Mouse (Mus musculus): ENCODE measurements around the gene Prtg.

Prtg gene

DNA sequence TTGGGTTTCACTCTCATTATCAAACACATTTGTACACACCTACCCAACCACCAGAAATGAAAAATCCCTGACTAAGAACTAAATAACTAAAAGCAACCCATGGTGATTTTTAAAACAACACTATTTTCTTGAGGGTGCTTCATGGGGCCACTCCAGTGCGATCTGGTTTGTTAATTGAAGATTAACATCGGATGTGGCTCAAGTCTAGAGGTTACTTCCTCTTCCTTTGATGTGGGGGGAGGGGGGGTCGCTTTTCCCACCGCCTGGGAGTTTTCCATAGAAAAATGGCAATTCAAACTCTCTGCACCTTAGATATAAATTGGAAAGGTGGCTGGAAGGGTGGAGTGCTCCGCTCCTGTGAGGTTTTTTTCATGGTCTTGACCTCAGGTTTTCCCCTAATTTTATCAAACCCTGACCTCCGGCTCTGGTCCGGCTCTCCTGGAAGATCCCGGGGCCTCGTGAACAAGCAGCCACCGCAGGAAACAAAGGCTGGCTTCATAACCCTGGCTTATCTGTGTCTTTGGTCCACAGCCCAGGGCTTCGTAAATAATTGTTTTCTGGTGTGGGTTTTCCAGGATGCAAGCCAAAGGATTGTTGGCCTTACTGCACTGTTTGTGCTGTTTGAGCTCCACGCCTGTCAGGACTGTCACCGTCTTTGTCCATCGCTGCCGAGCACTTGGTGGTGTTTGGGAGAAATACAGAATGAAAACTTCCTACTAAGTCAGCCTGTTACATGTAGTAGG lies 74.5 kb downstream of the Prtg start:
- in situ Hi-C loops (cut with MboI; ENCODE audit: low pct_unique_long_range_greater_than_20kb in 1 of 2, low sequenced_read_pairs in 2 of 2, unreplicated experiment in 1 of 2) = loop anchor here in 1 of 2 experiments (10.0 kb wide), 1 partner anchor 116 kb away; no protein-coding TSS in a partner anchor

DNA sequence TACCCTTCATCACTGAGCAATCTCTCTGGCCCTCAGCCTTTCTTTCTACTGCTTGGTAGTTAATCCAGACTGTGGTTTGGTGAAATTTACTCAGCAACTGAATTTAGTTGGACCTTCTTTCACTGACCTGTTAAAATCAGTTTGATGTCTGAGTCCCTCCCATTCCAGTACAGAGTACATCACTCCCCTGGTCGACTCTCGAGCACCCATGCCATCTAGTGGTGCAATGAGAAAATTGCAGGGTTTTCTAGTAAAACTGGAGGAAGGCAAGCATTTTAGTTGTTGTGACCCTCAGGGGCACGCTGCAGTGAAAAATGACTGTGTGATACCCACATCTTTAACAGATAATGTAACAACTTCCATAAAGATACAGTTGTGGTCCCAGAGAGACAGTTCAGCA lies 77.3 kb downstream of the Prtg start:
- in situ Hi-C loops (cut with MboI; ENCODE audit: low pct_unique_long_range_greater_than_20kb in 1 of 2, low sequenced_read_pairs in 2 of 2, unreplicated experiment in 1 of 2) = loop anchor here in 1 of 2 experiments (10.0 kb wide), 1 partner anchor 119 kb away; no protein-coding TSS in a partner anchor

DNA sequence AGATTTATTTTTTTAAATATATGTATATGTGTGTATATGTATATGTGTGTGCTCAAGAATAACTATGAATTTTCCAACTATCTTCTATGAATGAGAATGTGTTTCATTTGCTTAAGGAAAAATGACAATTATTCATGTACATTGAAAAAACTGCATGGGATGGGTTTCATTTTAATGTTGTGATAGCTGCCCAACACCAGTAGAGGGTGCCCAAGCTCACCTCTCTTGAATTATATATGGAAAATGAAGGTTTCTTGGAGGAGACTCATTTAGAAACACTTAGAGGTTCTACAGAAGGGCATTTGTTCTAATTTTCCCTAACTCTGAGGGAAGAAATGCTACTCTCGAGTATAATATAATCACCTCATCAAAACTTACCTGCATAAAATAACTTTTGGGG lies 83.1 kb downstream of the Prtg start:
- in situ Hi-C loops (cut with MboI; ENCODE audit: low pct_unique_long_range_greater_than_20kb in 1 of 2, low sequenced_read_pairs in 2 of 2, unreplicated experiment in 1 of 2) = loop anchor here (5.0 to 10.0 kb wide), 3 partner anchors 48 to 125 kb away; no protein-coding TSS in a partner anchor

DNA sequence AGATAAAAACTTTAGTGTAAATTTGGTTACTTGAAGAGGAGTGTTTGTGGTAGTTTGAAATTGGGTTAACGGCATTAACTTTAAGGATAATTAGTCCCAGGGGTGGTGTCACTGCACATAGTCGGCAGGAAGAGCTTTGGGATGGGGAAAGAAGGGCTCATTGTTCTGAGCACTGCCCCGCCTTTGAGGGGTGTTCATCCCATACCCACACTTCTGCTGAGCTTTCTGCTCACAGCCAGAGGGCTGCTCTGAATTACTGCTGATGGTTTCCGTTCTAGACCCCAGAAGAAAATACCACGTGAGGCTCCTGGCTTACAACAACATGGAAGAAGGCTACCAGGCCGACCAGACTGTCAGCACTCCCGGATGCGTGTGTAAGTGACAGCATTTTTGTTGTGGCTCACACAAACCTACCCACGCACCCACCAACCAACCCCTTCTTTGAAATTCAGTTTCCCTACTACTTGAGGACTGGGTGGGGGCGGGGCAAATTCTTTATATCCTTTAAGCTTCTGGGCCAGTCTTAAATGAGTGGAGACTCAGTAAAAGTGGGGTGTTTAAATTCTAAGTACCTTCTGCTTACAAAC lies 83.9 kb downstream of the Prtg start:
- in situ Hi-C loops (cut with MboI; ENCODE audit: low pct_unique_long_range_greater_than_20kb in 1 of 2, low sequenced_read_pairs in 2 of 2, unreplicated experiment in 1 of 2) = loop anchor here (5.0 kb wide), 2 partner anchors 47 to 52 kb away; no protein-coding TSS in a partner anchor

DNA sequence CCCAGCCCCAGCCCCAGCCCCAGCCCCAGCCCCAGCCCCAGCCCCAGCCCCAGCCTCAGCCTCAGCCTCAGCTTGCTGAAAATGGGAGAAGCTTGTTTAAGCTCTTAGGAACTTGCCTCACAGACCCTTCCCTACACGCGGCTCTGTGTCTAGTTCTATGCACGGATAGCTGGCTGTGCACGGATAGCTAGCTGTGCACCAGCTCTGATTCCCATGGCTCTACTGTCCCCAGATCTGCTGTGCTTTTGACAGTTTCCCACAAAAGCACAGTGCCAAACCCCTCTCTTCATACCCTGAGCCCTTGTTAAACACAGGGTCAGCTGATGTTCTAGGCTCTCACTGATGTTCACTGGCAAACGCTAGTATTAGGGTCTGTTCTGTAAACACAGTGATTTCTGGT lies 86.1 kb downstream of the Prtg start:
- in situ Hi-C loops (cut with MboI; ENCODE audit: low pct_unique_long_range_greater_than_20kb in 1 of 2, low sequenced_read_pairs in 2 of 2, unreplicated experiment in 1 of 2) = loop anchor here (5.0 kb wide), 2 partner anchors 45 to 50 kb away; no protein-coding TSS in a partner anchor

DNA sequence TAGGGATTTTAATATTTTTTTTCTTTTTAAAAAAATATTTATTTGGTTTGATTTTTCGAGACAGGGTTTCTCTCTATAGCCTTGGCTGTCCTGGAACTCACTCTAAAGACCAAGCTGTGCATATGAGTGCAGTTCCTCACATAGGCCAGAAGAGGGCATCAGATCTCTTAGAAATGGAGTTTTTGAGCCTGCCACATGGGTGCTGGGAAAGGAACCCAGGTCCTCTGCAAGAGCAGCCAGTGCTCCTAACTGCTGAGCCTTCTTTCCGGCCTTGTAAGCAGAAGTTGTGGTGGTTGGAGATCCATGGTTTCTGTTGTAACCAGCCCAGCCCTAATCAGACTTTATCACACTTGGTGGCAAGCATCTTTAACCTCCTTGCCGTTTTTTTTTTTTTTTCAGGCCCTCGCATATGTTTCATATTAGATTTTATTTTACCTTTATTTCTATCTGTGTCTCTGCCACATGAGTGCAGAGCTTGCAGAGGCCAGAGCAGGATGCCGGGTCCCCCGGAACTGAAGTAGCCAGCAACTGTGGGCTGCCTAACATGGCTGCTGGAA lies 88.2 kb downstream of the Prtg start:
- in situ Hi-C loops (cut with MboI; ENCODE audit: low pct_unique_long_range_greater_than_20kb in 1 of 2, low sequenced_read_pairs in 2 of 2, unreplicated experiment in 1 of 2) = loop anchor here (5.0 kb wide), 2 partner anchors 42 to 47 kb away; no protein-coding TSS in a partner anchor

DNA sequence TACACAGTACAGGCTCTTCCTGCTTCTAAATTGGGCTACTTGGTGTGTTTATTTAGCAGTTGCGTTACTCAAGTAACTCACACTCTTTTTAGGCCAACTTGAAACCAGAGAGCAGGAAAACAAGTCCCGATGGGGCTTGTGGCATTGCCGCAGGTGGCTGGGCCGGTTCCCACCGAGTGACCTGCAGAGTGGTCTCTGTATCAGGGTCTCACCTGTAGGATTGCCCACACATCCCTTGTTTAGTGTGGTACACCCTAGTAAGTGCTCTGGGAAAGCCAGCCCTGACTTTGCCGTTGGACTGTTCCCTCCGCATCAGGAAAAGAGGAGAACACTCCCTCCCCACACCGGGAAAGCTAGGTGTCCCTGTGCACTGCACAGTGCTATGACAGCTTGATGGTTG lies 95.4 kb downstream of the Prtg start:
- in situ Hi-C loops (cut with MboI; ENCODE audit: low pct_unique_long_range_greater_than_20kb in 1 of 2, low sequenced_read_pairs in 2 of 2, unreplicated experiment in 1 of 2) = no loop called here

DNA sequence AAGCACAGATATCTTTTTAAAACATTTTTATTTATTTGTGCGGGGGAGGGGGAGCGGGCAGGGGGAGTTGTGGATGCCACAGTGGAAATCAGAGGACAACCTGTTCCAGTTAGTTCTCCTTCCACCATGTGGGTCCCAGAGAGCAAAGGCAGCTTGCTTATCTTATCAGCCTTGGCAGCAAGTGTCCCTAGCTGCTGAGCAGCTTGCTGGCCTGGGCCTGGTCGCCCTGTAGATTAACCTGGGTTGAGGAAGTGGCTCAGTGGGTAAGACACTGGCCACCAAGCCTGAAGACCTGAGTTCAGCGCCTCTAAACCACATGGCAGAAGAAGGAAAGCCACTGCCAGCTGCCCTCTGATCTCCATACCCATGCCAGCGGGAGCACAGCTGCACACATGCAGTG lies 95.9 kb downstream of the Prtg start:
- in situ Hi-C loops (cut with MboI; ENCODE audit: low pct_unique_long_range_greater_than_20kb in 1 of 2, low sequenced_read_pairs in 2 of 2, unreplicated experiment in 1 of 2) = no loop called here

DNA sequence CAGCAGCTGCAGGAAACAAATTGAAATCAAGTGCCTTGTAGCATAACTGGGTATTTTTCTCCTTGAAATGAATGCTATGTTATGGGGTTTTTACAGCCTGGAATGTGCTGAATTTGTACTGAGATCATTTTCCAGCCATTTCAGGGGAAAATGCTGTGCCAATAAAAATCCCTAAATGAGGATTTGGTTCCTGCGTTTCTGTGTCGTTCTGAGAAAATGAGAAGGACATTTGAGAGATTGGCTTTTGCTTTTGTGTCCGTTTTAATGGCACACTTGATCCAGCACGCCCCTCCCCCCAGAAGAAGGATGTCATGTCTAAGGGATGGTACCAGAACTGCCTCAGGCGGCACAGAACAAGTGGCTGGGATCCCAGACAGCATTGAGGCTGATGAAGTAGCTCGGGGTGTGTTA lies 100.0 kb downstream of the Prtg start:
- in situ Hi-C loops (cut with MboI; ENCODE audit: low pct_unique_long_range_greater_than_20kb in 1 of 2, low sequenced_read_pairs in 2 of 2, unreplicated experiment in 1 of 2) = no loop called here

DNA sequence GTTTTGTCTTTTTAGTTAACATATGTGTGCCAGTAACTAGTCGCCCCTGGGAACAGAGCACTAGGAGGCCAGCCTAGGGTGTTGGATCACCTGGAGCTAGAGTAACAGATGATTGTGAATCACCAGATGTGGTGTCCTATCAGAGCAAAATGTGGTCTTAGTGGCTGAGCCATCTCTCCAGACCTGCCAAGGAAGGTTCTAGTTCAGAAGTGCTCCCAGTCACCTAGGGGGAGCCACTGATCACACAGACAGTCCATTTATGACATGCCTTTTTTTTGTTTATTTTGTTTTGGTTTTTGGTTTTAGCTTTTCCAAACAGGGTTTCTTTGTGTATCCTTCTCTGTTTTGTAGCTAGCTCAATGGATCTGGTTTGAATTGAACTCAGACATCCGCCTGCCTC lies 104.7 kb downstream of the Prtg start:
- in situ Hi-C loops (cut with MboI; ENCODE audit: low pct_unique_long_range_greater_than_20kb in 1 of 2, low sequenced_read_pairs in 2 of 2, unreplicated experiment in 1 of 2) = no loop called here

DNA sequence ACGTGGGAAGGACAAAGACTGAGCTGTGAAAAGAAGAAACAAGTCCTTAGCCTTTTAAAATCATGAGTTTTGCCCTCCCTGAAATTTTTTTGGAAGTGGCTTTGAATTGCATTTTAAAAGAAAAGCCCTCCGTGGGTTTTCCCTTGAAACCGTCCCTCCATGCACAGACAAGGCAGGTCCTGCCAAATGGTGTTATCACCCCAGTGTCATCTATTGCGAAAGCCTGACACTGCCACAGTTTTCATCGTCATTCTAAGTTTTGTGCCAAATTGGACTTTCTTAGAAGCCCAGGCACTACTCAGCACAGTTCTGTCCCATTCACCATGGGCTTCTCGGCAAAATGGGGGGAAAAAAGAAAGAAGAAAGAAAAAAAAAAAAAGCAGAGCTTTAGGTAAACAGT lies 106.9 kb downstream of the Prtg start:
- in situ Hi-C loops (cut with MboI; ENCODE audit: low pct_unique_long_range_greater_than_20kb in 1 of 2, low sequenced_read_pairs in 2 of 2, unreplicated experiment in 1 of 2) = no loop called here

DNA sequence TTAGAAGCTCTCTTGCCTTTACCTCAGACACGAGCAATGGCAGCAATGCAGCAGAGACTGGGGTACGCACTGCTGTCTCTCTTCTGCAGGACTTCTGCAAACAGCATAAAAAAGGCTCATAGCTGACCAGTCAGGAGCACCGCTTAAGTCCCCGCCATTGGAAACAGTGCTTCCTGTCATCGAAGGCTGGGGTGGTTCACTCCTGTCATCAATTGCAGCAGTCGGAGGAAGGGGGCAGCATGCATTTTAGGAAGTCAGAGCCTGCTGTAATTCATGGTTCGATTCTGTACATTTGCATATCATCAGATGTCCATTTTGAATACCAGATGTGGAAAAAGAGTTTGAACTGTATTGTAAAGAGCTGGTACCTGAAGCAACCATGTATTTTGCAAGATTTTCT lies 109.1 kb downstream of the Prtg start:
- in situ Hi-C loops (cut with MboI; ENCODE audit: low pct_unique_long_range_greater_than_20kb in 1 of 2, low sequenced_read_pairs in 2 of 2, unreplicated experiment in 1 of 2) = no loop called here

DNA sequence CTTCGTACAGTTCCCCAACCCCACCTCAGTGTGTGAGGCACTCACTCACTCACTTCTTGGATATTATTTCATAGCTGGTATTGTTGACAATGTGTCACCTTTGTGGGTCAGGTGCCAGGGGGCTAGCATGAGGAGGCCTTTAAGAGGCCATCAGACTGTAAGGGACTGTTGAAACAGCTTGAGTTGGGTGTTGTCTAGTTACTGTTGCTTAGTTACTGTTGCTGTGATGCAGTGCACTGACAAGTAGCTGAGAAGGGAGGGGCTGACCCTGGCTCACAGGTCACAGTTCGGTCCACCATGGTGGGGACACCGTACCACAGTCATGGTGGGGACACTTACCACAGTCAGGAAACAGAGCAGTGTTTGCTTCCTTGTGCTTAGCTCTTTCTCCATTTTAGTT lies 116.4 kb downstream of the Prtg start:
- in situ Hi-C loops (cut with MboI; ENCODE audit: low pct_unique_long_range_greater_than_20kb in 1 of 2, low sequenced_read_pairs in 2 of 2, unreplicated experiment in 1 of 2) = no loop called here

DNA sequence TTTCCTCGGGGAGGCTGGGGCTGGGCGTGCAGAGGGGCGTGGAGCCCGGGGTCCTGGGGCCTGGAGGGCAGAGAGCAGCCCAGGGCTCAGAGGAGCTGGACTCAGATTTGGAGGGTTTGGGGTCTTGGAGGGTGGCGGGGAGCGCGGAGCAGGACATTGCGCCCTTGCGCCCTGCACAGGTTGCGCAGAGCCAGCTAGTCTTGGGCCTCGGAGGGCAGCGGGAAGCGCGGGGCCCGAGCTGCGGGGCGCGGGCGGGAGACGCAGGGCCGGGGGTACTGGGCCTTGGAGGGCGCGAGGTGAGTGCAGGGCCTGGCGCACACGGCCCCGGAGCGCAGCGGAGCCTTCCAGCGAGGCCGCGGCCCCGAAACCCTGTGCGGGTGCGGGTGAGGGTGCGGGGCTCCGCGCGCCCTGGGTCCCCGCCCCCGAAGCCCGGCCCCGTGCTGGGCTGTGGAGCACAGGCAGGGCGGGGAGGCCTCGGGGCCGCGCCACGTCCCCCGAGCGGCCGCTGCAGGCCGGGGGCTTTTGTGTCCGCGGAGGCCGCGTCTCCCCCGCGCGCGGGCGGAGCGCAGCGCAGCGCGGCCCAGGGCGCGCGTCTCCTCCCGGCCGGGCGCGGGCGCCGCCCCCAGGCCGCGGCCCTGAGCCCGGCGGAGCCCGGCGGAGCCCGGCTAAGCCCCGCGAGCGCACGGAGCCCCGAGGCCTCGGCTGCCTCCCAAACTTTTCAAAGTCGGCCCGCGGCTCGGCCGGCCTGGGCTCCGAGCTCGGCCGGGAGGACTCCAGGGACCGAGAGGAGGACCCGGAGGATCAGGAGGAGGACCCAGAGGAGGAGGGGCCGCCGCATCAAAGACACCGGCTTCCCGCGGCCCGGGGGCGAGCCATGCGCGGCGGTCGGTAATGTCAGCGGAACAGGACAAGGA lies 118.6 kb downstream of the Prtg start, which contains the start of gene Pygo1:
Gene Pygo1 (plus strand): TSS at position 625 of the 914 bp plus-strand sequence.
- in situ Hi-C loops (cut with MboI; ENCODE audit: low pct_unique_long_range_greater_than_20kb in 1 of 2, low sequenced_read_pairs in 2 of 2, unreplicated experiment in 1 of 2) = no loop called here

DNA sequence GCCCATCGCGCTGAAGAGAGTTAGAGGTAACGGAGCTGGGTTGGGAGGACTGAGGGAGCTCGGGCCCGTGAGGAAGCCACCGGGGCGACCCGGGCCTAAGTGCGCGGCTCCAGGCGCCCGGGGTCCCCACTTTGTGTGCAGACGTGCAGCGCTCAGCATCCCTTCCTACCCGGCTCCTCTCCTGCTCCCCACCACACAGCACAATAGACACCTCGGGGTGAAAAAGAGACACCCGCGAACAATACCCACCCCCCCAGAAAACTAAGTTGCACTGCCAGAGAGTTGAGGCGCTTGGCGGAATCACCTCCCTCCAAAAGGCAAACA lies 119.2 kb downstream of the Prtg start:
- in situ Hi-C loops (cut with MboI; ENCODE audit: low pct_unique_long_range_greater_than_20kb in 1 of 2, low sequenced_read_pairs in 2 of 2, unreplicated experiment in 1 of 2) = no loop called here

DNA sequence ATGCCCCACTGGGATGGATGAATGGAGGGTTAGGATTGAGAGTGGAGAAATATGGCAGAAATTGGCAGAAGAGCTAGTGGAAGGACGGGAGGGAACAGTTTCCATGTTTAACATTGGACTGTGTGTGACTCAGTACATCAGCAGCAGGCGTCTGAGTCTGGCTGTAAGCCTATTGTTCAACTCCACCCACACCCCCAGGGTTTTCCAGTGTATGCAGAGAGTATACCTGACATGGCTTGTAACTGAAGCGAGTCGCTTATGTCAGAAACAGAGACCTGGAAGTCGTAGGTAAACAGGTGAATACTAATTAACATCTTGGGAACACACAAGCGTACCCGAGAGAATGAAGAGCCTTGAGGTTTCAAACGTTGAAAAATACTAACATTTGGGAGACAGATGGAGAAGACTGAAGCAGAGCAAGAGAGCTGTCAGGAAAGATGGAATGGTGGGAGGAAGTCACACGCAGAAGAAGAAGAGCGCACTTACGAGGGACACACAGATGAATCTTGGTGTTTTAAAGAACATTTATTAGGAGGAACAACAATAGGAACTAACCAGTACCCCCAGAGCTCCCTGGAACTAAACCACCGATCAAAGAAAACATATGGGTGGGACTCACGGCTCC lies 124.6 kb downstream of the Prtg start:
- in situ Hi-C loops (cut with MboI; ENCODE audit: low pct_unique_long_range_greater_than_20kb in 1 of 2, low sequenced_read_pairs in 2 of 2, unreplicated experiment in 1 of 2) = no loop called here

DNA sequence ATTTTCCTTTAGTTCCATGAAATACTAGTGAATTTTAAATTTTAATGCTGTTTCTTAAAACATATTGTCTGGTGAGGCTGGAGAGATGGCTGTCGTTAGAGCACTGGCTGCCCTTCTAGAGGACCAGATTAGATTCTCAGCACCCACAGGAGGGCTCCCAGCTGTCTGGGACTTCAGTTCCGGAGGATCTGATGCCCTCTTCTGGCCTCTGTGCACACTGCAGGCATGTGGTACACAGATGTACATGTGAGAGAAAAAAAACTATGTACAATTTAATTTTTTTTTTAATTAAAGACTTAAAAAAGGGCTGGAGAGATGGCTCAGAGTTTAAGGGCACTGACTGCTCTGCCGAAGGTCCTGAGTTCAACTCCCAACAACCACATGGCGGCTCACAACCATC lies 128.6 kb downstream of the Prtg start:
- in situ Hi-C loops (cut with MboI; ENCODE audit: low pct_unique_long_range_greater_than_20kb in 1 of 2, low sequenced_read_pairs in 2 of 2, unreplicated experiment in 1 of 2) = loop anchor here (5.0 kb wide), 2 partner anchors 43 to 173 kb away; no protein-coding TSS in a partner anchor

DNA sequence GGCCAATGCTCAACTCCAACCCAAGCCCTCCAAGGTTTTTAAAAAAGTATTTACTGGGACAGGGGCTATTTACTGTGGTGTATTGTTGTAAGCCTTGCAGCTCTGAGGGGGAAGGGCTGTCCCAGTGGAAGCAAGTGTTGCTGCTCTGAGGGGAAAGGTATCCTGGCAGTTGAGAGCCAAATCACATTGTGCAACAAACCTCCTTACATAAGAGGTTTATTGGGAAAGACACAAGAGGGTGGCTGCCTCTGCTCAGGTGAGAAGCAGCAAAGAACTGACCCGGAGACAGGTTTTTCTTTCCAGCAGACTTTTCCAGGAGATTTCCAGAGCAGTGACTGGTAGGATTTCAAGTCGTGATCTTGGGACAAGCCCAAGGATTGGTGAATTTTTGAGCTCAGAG lies 129.6 kb downstream of the Prtg start:
- in situ Hi-C loops (cut with MboI; ENCODE audit: low pct_unique_long_range_greater_than_20kb in 1 of 2, low sequenced_read_pairs in 2 of 2, unreplicated experiment in 1 of 2) = loop anchor here (5.0 kb wide), 2 partner anchors 44 to 174 kb away; no protein-coding TSS in a partner anchor

Measured in mouse embryonic stem cell (cell line).